Mouse (Mus musculus) left cerebral cortex, postnatal 10 days (tissue): ENCODE results near the gene Ski. TPM values are rescaled to one million over a fixed set of nuclear protein-coding genes. Genes with fewer than 3 reads are reported as not detected.

Source experiments
- DNase-seq, 2 experiments: peaks; one replicate each; pipeline ENCODE4 v3.0.0; 2021 to 2022; ENCODE audit warnings: low spot score in 2 of 2, mixed read lengths in 1 of 2; ENCODE audit errors: extremely low spot score in 1 of 2
- intact Hi-C: fragments of 180-260 bp; cut with DNase I; formaldehyde crosslinking; loops from one replicate; pipeline ENCODE4 v1.15.1; 2025
- total RNA-seq, 2 experiments: library from RNA; stranded (reverse); gene quantifications; 2 replicates each; pipeline ENCODE4 v1.2.3; 2021

Ski gene
- total RNA-seq, 2 experiments from 2014 or later: 108 to 111 TPM

DNA sequence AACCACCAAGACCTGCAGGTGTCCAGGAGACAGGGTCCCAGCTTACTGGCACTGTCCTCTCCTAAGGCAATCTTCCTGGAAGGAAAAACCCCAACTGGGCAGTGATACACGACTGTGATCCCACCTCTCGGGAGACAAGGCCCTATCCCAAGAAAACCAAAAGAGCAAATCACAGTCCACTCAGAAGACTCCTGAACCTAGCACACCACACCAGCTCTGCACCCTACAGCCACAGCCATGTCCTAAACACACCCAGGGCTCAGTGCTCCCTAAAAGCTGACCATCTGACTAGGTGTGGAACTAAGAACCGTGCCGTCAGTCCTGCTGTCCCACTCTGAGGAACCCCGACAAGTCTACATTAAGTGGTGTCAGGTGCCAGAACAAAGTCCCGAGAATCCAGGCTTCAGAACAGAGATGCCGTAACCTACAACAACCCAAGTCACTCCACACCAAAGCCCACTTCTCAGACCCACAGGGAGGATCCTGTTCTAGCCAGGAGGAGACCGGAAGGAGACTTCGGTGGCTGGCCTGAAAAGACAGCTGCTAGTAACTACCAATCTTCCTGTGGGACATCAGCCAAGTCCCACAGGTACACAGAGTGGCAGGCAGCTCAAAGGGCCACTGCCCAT lies 4.2 kb downstream of the Ski start:
- intact Hi-C loops: loop anchor here (5.0 kb wide), 2 partner anchors 41 to 66 kb away; no protein-coding TSS in a partner anchor
- peak in 1 of 2 experiments; percentile 27 for DNase-seq

GRCm38 (mm10) chr4:155217241-155218103 lies 4.9 kb downstream of the Ski start:
- intact Hi-C loops: loop anchor here (5.0 kb wide), 2 partner anchors 40 to 65 kb away; no protein-coding TSS in a partner anchor
- DNase-seq: peak in 1 of 2 experiments; percentile 46

DNA sequence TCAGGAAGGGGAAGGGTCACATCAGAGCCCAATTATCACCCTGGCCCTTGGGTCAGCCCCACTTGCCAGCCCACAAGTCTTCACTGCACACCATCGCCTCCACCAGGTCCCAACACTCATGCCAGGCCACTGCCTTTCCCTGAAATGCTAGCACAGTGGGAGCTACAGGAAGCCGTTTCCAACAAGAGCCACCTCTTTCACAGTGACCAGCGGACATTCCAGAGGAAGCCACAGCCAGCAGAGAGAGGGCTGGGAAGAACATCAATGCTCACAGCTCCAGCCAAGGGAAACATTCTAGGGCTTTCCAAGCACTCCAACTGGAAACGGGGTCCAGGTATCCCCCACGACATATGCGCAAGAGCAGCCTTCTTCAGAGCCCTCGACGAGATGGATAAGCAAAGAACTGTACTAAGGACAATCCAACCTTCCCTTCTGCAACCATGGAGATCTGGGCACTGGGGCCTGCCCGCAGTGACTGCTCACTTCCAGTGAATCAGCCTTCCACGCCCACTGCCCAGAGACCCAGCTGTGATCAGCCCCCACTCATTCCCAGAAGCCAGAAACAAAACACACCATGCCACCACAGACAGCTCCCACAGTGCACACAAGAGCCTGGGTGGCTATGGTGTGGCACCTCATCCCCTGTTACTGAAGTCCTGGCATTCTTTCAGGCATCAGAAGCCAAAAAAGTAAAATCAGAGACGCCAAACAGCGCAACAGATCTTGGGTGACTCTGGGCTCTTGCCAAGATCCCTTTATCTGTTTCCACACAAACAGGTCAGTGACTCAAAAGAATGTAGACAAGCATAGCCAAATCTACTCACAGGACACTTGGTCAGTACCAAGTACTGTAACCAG lies 6.4 kb downstream of the Ski start:
- DNase-seq: peak in 1 of 2 experiments; percentile 76
- intact Hi-C loops: loop anchor here (5.0 kb wide), 2 partner anchors 39 to 64 kb away; no protein-coding TSS in a partner anchor

DNA sequence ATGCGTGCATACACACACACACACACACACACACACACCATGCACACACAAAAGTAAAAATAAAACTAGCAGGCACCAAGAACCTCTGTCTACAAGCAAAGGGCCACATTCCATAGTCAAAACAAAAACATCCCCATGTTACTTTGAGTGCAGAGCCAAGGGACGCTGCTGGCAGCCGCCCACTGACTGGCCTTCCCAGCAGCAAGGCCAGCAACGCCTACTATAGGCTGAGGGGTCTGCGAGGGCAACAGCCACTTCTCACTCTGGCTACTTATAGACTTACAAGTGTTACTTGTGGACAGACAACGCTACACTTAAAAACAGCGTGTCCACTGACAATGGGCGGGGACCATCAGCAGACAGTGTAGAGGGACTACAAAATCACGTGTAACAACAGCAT lies 7.2 kb downstream of the Ski start:
- intact Hi-C loops: loop anchor here (5.0 kb wide), 2 partner anchors 38 to 63 kb away; no protein-coding TSS in a partner anchor
- peak in 1 of 2 experiments; percentile 75 for DNase-seq

DNA sequence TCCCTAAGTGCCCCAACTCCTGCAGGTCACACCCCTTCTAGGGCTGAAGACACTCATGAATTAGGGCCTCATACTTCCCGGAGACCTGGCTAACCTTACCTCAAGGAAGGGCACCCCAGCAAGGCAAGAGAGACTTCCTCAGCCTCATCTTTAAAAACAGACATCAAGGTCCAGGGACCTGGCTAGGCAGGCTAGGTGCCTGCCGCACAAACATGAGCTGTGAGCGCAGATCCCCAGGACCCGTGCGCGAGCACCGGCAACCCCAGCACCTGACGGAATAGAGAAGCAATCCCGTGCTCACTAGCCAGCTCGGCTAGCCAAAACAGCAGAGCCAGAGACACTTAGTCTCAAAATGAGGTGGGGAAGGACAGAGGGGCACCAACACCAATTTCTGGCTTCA lies 7.6 kb downstream of the Ski start:
- DNase-seq: peak in 1 of 2 experiments; percentile 23
- intact Hi-C loops: loop anchor here (5.0 kb wide), 2 partner anchors 37 to 62 kb away; no protein-coding TSS in a partner anchor

DNA sequence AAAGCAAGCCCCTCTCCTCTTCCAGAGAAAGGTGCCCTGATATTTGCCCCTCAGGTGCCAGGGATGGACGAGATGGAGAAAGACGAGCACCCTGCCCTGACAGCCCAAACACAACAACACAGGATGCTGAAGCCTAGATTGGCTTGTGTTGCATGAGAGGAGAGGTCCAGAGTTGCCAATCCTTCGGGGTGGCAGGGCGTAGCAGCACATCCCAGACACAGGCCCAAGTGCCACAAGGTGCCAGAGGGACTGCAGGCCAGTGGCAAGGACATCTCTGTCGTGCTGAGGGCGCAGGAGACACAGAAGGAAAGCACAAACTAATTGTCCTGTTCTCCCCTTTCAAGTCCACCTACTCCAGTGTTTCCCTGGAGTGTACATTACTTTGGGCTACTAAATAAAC lies 8.2 kb downstream of the Ski start:
- intact Hi-C loops: no loop called here
- DNase-seq: no peak

GRCm38 (mm10) chr4:155213752-155214054 lies 8.7 kb downstream of the Ski start:
- no peak for DNase-seq
- intact Hi-C loops: no loop called here

- peak in 1 of 2 experiments; percentile 53 for DNase-seq
- intact Hi-C loops: no loop called here
Measured at GRCm38 (mm10) chr4:155213052-155213751, 9.2 kb downstream of the Ski start.

DNA sequence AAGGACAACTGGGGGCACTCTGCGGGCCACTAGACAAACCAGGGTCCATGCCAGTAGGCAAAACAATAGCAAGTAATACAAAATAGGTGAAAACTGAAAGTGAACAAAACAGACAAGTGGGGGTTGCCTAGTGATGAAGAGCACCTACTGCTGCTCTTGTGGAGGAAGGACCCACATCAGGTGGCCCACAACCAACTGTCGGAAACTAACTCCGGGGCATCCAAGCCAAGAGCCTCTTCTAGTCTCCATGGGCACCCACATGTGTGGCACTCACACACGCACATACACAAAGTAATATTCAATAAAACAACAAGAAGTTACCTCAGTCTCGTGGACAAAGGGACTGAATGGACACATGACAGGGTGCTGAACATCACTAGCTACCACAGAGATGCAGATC lies 12.9 kb downstream of the Ski start:
- DNase-seq: no peak
- intact Hi-C loops: no loop called here

- no peak for DNase-seq
- intact Hi-C loops: no loop called here
Measured at GRCm38 (mm10) chr4:155209079-155209478, 13.3 kb downstream of the Ski start.

- intact Hi-C loops: no loop called here
- DNase-seq: no peak
Measured at GRCm38 (mm10) chr4:155208613-155209012, 13.8 kb downstream of the Ski start.

DNA sequence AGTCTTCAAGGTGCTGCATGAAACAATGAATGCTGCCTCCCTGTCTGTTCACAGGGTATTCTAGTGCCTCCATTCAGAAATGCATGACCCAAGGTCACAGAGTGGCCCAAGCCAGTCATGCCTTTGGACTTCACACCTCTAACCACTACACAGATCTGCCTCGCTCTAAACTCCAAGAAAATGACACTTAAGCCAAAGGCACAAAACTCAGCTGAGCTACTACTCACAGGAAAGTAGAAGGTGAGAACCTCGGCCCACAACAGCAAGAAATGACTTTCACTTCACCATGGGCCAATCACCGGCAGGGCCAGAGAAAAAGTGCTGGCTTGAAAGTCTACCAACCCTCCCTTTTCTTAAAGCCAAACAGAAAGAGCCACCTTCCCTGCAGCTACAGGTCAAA lies 14.6 kb downstream of the Ski start:
- no peak for DNase-seq
- intact Hi-C loops: no loop called here

- DNase-seq: no peak
- intact Hi-C loops: no loop called here
Measured at GRCm38 (mm10) chr4:155206498-155206897, 15.9 kb downstream of the Ski start.

- no peak for DNase-seq
- intact Hi-C loops: no loop called here
Measured at GRCm38 (mm10) chr4:155205919-155206318, 16.5 kb downstream of the Ski start.

- no peak for DNase-seq
- intact Hi-C loops: no loop called here
Measured at GRCm38 (mm10) chr4:155201764-155202163, 20.6 kb downstream of the Ski start.

GRCm38 (mm10) chr4:155200861-155201390 lies 21.5 kb downstream of the Ski start:
- no peak for DNase-seq
- intact Hi-C loops: no loop called here

- DNase-seq: peak in 1 of 2 experiments; percentile 33
- intact Hi-C loops: no loop called here
Measured at GRCm38 (mm10) chr4:155197726-155198125, 24.7 kb downstream of the Ski start.

- intact Hi-C loops: no loop called here
- DNase-seq: no peak
Measured at GRCm38 (mm10) chr4:155195204-155195603, 27.2 kb downstream of the Ski start.
